Comparison of ENCODE assay signal across 9 mouse cellular contexts in the genomic region with DNA sequence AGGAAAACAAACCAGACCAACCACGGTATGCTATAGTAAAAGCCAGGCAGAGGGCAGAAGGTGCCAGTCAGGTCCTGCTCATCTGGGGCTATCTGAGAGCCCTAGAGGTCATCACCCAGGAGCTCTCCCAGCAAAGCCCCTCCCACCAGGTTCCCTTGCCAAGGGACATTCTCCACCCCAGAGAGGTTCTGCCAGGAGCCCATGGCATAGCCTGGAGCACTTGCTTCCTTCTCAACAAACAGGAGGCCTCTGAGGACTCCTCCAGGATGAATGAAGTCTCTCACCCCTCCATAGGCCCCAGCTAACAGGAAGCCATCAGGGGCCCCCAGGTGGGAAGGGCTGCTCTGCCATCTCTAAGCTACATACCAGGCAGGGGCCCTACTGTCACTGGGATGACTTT.
DNase-seq lines count a peak whose midpoint lies in the region; ATAC-seq and TF ChIP-seq lines count a peak whose summit lies in the region.
"Had no signal": no experiment of that assay in that cellular context is flagged by ENCODE, and none has a peak within 500 bp of the region (broad histone marks: within the 10 kb centered on the region; RNA-seq: fewer than 3 reads in every experiment).

No protein-coding gene starts in this region.

- no peak for TF ChIP-seq POLR2A in spleen, adult 2 months (IDR thresholded peaks at IDR 0.05; ENCODE audit: low read depth, low read length)

- no peak for ATAC-seq in heart, embryonic 11.5 days (replicated peaks; ENCODE audit: insufficient number of reproducible peaks, low FRiP score, low TSS enrichment)
- peak; percentile 42 for ATAC-seq in liver, embryonic 12.5 days

- no peak overlapping the region for H3K9ac ChIP-seq in heart, embryonic 11.5 days (ENCODE audit: low read depth, low read length)
- H3K9ac ChIP-seq in liver, embryonic 12.5 days: peak overlapping the region; percentile 52
- H3K9ac ChIP-seq: embryonic facial prominence, embryonic 12.5 days had no signal

- WGBS in heart, embryonic 11.5 days (ENCODE audit: insufficient replicate concordance): 58% methylated on average over 1 of the region's 1 CpGs
- WGBS in spleen, adult 2 months: 14% methylated on average over 1 of the region's 1 CpGs
- 52% methylated on average over 1 of the region's 1 CpGs for WGBS in liver, embryonic 12.5 days (ENCODE audit: insufficient replicate concordance)

- H3K36me3 ChIP-seq in heart, embryonic 11.5 days (ENCODE audit: control insufficient read depth, insufficient read depth, low read length): no peaks in the 10 kb centered on the region
- no peaks in the 10 kb centered on the region for H3K36me3 ChIP-seq in spleen, adult 2 months (ENCODE audit: control insufficient read depth, insufficient read depth, low read length)
- no peaks in the 10 kb centered on the region for H3K36me3 ChIP-seq in liver, embryonic 12.5 days
- H3K36me3 ChIP-seq: embryonic facial prominence, embryonic 12.5 days had no signal

- H3K27ac ChIP-seq in heart, embryonic 11.5 days (ENCODE audit: low read depth, low read length): no peak overlapping the region
- peak overlapping the region; percentile 97 for H3K27ac ChIP-seq in spleen, adult 2 months (ENCODE audit: insufficient read depth, low read length)
- peak overlapping the region; percentile 83 for H3K27ac ChIP-seq in liver, embryonic 12.5 days
- H3K27ac ChIP-seq: embryonic facial prominence, embryonic 12.5 days had no signal

- TF ChIP-seq CTCF in spleen, adult 2 months (IDR thresholded peaks at IDR 0.05; ENCODE audit: extremely low read depth, insufficient read depth, insufficient read length, insufficient replicate concordance): no peak

- no peak overlapping the region for H3K4me2 ChIP-seq in heart, embryonic 11.5 days
- peak overlapping the region; percentile 37 for H3K4me2 ChIP-seq in liver, embryonic 12.5 days
- H3K4me2 ChIP-seq: embryonic facial prominence, embryonic 12.5 days had no signal

- DNase-seq in heart, adult 11 months: peak; percentile 97
- no peak for DNase-seq in spleen, adult 2 months (ENCODE audit: low read depth in 1 of 2, low spot score in 2 of 2)
- DNase-seq in spleen, postnatal 4 days (ENCODE audit: low spot score in 2 of 2): no peak
- peak; percentile 70 for DNase-seq in thymus, postnatal 25 days
- DNase-seq in right cerebral cortex, postnatal 36 days (ENCODE audit: low spot score in 2 of 2): no peak
- DNase-seq in embryo, embryonic 11 days: no peak

- no peak overlapping the region for H3K4me3 ChIP-seq in heart, embryonic 11.5 days (ENCODE audit: low read depth, low read length)
- no peak overlapping the region for H3K4me3 ChIP-seq in spleen, adult 2 months (ENCODE audit: extremely low read depth, insufficient read depth, insufficient read length)
- no peak overlapping the region for H3K4me3 ChIP-seq in liver, embryonic 12.5 days
- H3K4me3 ChIP-seq: embryonic facial prominence, embryonic 12.5 days had no signal

- H3K9me3 ChIP-seq in heart, embryonic 11.5 days (replicated peaks; ENCODE audit: control insufficient read depth, low read length): no peaks in the 10 kb centered on the region
- no peaks in the 10 kb centered on the region for H3K9me3 ChIP-seq in liver, embryonic 12.5 days (replicated peaks)
- H3K9me3 ChIP-seq: embryonic facial prominence, embryonic 12.5 days had no signal

- H3K4me1 ChIP-seq in heart, embryonic 11.5 days (ENCODE audit: control insufficient read depth, insufficient read depth, low read length): peaks cover 10% of the 10 kb centered on the region; the same call in 1 of the 2 replicates
- peaks cover 63% of the 10 kb centered on the region for H3K4me1 ChIP-seq in spleen, adult 2 months (ENCODE audit: control insufficient read depth, insufficient read depth, insufficient read length)
- H3K4me1 ChIP-seq in liver, embryonic 12.5 days: peaks cover 85% of the 10 kb centered on the region

- H3K27me3 ChIP-seq in heart, embryonic 11.5 days (ENCODE audit: control insufficient read depth, insufficient read depth, low read length): no peaks in the 10 kb centered on the region
- H3K27me3 ChIP-seq in spleen, adult 2 months (ENCODE audit: control insufficient read depth, insufficient read depth, low read length): no peaks in the 10 kb centered on the region
- no peaks in the 10 kb centered on the region for H3K27me3 ChIP-seq in liver, embryonic 12.5 days (replicated peaks)
- H3K27me3 ChIP-seq: embryonic facial prominence, embryonic 12.5 days had no signal

Comparison
In these comparisons a context has a peak if more than half of its experiments do, and no peak if none do; other contexts are left out.
1. DNase-seq: peak in heart, adult 11 months (single experiment) and thymus, postnatal 25 days (single experiment); none in spleen, adult 2 months (0 of 2), spleen, postnatal 4 days (0 of 2), right cerebral cortex, postnatal 36 days (0 of 2) and embryo, embryonic 11 days (single experiment).